13 mouse cellular contexts compared by ENCODE assay signal in genomic region chr4:141488670-141489069, GRCm38 (mm10). TPM values are rescaled to one million over a fixed set of nuclear protein-coding genes. Genes with fewer than 3 reads are reported as not detected.
DNase-seq lines count a peak whose midpoint lies in the region; ATAC-seq and TF ChIP-seq lines count a peak whose summit lies in the region.
"Had no signal": no experiment of that assay in that cellular context is flagged by ENCODE, and none has a peak within 500 bp of the region (broad histone marks: within the 10 kb centered on the region; RNA-seq: fewer than 3 reads in every experiment).

No protein-coding gene starts in this region.

- peaks cover 42% of the 10 kb centered on the region for H3K36me3 ChIP-seq in ES-E14 (ENCODE audit: control insufficient read depth, insufficient read depth, low read length, poor library complexity, severe bottlenecking)
- H3K36me3 ChIP-seq in forebrain, embryonic 14.5 days (ENCODE audit: control insufficient read depth, insufficient read depth, low read length): peaks cover 95% of the 10 kb centered on the region

- no peak overlapping the region for H3K4me2 ChIP-seq in forebrain, embryonic 14.5 days (ENCODE audit: low read length)
- H3K4me2 ChIP-seq: hindbrain, embryonic 12.5 days; midbrain, embryonic 13.5 days had no signal

- in situ Hi-C loops in ES-E14 (cut with MboI; ENCODE audit: low sequenced_read_pairs in 2 of 2, unreplicated experiment in 2 of 2): no loop called here

- H3K9me3 ChIP-seq in ES-E14 (ENCODE audit: control insufficient read depth, insufficient read depth, low read depth, low read length): no peaks in the 10 kb centered on the region
- H3K9me3 ChIP-seq in forebrain, embryonic 14.5 days (replicated peaks; ENCODE audit: control insufficient read depth, low read length): no peaks in the 10 kb centered on the region
- H3K9me3 ChIP-seq: embryonic facial prominence, embryonic 10.5 days; hindbrain, embryonic 12.5 days; midbrain, embryonic 13.5 days had no signal

- 91% methylated on average over 4 of the region's 4 CpGs for WGBS in forebrain, embryonic 14.5 days

- no peak overlapping the region for H3K4me3 ChIP-seq in ES-E14 (ENCODE audit: insufficient read depth in 1 of 2, low read depth in 1 of 2, low read length in 2 of 2, poor library complexity in 1 of 2, severe bottlenecking in 1 of 2)
- H3K4me3 ChIP-seq in forebrain, embryonic 14.5 days (ENCODE audit: low read depth, low read length): no peak overlapping the region
- H3K4me3 ChIP-seq: embryonic facial prominence, embryonic 10.5 days; hindbrain, embryonic 12.5 days; midbrain, embryonic 13.5 days had no signal

- H3K27ac ChIP-seq in ES-E14 (ENCODE audit: insufficient read depth, low read depth, low read length, poor library complexity, severe bottlenecking): no peak overlapping the region
- H3K27ac ChIP-seq in forebrain, embryonic 14.5 days (ENCODE audit: low read depth, low read length): no peak overlapping the region
- H3K27ac ChIP-seq: embryonic facial prominence, embryonic 10.5 days; hindbrain, embryonic 12.5 days; midbrain, embryonic 13.5 days had no signal

- H3K27me3 ChIP-seq in forebrain, embryonic 14.5 days (replicated peaks; ENCODE audit: control insufficient read depth, insufficient read depth, low read length): no peaks in the 10 kb centered on the region
- H3K27me3 ChIP-seq: hindbrain, embryonic 12.5 days; midbrain, embryonic 13.5 days had no signal

- peak; percentile 44 for DNase-seq in kidney, postnatal 10 days
- DNase-seq in kidney, adult 9 months: no peak
- peak; percentile 35 for DNase-seq in A20 (ENCODE audit: low read depth, low spot score)
- no peak for DNase-seq in ES-E14 (ENCODE audit: low read depth, low spot score)
- DNase-seq in lung, postnatal 36 days: peak; percentile 36
- DNase-seq in forebrain, embryonic 14.5 days (ENCODE audit: low spot score): no peak
- no peak for DNase-seq in embryo, embryonic 10.5 days (ENCODE audit: low spot score)
- DNase-seq in urinary bladder, postnatal 25 days (ENCODE audit: low spot score): no peak
- DNase-seq: left cerebral cortex, postnatal 4 days; right cerebral cortex, adult 18-20 months had no signal

- no peak overlapping the region for H3K9ac ChIP-seq in ES-E14 (ENCODE audit: insufficient read depth, low read depth, low read length, poor library complexity, severe bottlenecking)
- H3K9ac ChIP-seq in forebrain, embryonic 14.5 days (ENCODE audit: low read length): no peak overlapping the region
- H3K9ac ChIP-seq: hindbrain, embryonic 12.5 days; midbrain, embryonic 13.5 days had no signal

- ATAC-seq in forebrain, embryonic 14.5 days: no peak
- ATAC-seq: midbrain, embryonic 13.5 days had no signal

- H3K4me1 ChIP-seq in ES-E14 (ENCODE audit: control insufficient read depth in 2 of 2, insufficient read depth in 2 of 2, low read length in 2 of 2, poor library complexity in 1 of 2): no peaks in the 10 kb centered on the region; a peak in 1 of 4 replicates
- no peaks in the 10 kb centered on the region for H3K4me1 ChIP-seq in forebrain, embryonic 14.5 days (ENCODE audit: control insufficient read depth, insufficient read depth, low read length)
- H3K4me1 ChIP-seq: embryonic facial prominence, embryonic 10.5 days; hindbrain, embryonic 12.5 days; midbrain, embryonic 13.5 days had no signal

TF ChIP-seq in ES-E14, 5 proteins besides CTCF, POLR2A, EP300 and RAD21:
- TF ChIP-seq ZNF384 (IDR thresholded peaks at IDR 0.05; ENCODE audit: low read depth, low read length) (no peak), ZC3H11A (IDR thresholded peaks at IDR 0.05; ENCODE audit: borderline replicate concordance, low read depth, low read length) (peak; percentile 59; the same call in 1 of the 2 replicates)

RNA-seq across cellular contexts. Expression of gene Zbtb17, which starts 44.2 kb away (rescaled TPM):
- total RNA-seq in ES-E14 (2012; rRNA removed): 30.1 and 37.3 TPM in 2 replicates
- 41.3 and 46.5 TPM in 2 replicates for polyA plus RNA-seq in forebrain, embryonic 14.5 days (2014; fragmentation: Nextera tagmentation; extraction: Ambion mirVana)

RNA-seq across cellular contexts. Expression of gene Spen, which starts 49.7 kb away (rescaled TPM):
- total RNA-seq in ES-E14 (2012; rRNA removed): 51.5 and 58.6 TPM in 2 replicates
- polyA plus RNA-seq in forebrain, embryonic 14.5 days (2014; fragmentation: Nextera tagmentation; extraction: Ambion mirVana): 10.7 and 14.0 TPM in 2 replicates

RNA-seq across cellular contexts. Expression of gene Srarp, which starts 52.8 kb away (rescaled TPM):
- not detected in 2 replicates for total RNA-seq in ES-E14 (2012; rRNA removed)
- 0.33 TPM in 1 of 2 replicates, not detected in the other for polyA plus RNA-seq in forebrain, embryonic 14.5 days (2014; fragmentation: Nextera tagmentation; extraction: Ambion mirVana)
- polyA plus RNA-seq: embryonic facial prominence, embryonic 10.5 days; hindbrain, embryonic 12.5 days; midbrain, embryonic 13.5 days had no signal

Comparison
In these comparisons a context has a peak if more than half of its experiments do, and no peak if none do; other contexts are left out.
1. DNase-seq: peak in kidney, postnatal 10 days (single experiment), A20 (single experiment) and lung, postnatal 36 days (single experiment); none in kidney, adult 9 months (single experiment), ES-E14 (single experiment), forebrain, embryonic 14.5 days (single experiment), embryo, embryonic 10.5 days (single experiment) and urinary bladder, postnatal 25 days (single experiment).